Mouse (Mus musculus): ENCODE measurements around the gene Tmem217.
A peak's percentile ranks its signal among the peaks of the same experiment; 100 is the strongest.
"Not testable (repeated sequence)": the region's sequence is repeated elsewhere in the genome, so short reads cannot be mapped to it uniquely, and the experiment has no call there.

Tmem217 gene

GRCm38 (mm10) chr17:29503700-29504099 is 48.5 kb downstream of the Tmem217 start:
- no peak for DNase-seq (ENCODE audit: low read depth, low spot score)

- no peak for DNase-seq (ENCODE audit: low read depth, low spot score)
Measured at GRCm38 (mm10) chr17:29502669-29503665, 49.2 kb downstream of the Tmem217 start.

- DNase-seq (ENCODE audit: low read depth, low spot score): no peak
Measured at GRCm38 (mm10) chr17:29502005-29502668, 50.0 kb downstream of the Tmem217 start.

GRCm38 (mm10) chr17:29500802-29501469 is 51.2 kb downstream of the Tmem217 start:
- no peak for DNase-seq (ENCODE audit: low read depth, low spot score)

GRCm38 (mm10) chr17:29500243-29500740 is 51.9 kb downstream of the Tmem217 start:
- no peak for DNase-seq (ENCODE audit: low read depth, low spot score)

GRCm38 (mm10) chr17:29499511-29499910 is 52.7 kb downstream of the Tmem217 start:
- DNase-seq (ENCODE audit: low read depth, low spot score): no peak

GRCm38 (mm10) chr17:29498952-29499351 is 53.2 kb downstream of the Tmem217 start:
- not testable (repeated sequence) for DNase-seq (ENCODE audit: low read depth, low spot score)

GRCm38 (mm10) chr17:29498028-29498427 is 54.2 kb downstream of the Tmem217 start:
- no peak for DNase-seq (ENCODE audit: low read depth, low spot score)

- not testable (repeated sequence) for DNase-seq (ENCODE audit: low read depth, low spot score)
Measured at GRCm38 (mm10) chr17:29497481-29497880, 54.7 kb downstream of the Tmem217 start.

GRCm38 (mm10) chr17:29497071-29497354 is 55.2 kb downstream of the Tmem217 start:
- no peak for DNase-seq (ENCODE audit: low read depth, low spot score)

GRCm38 (mm10) chr17:29496211-29497070 is 55.7 kb downstream of the Tmem217 start:
- DNase-seq (ENCODE audit: low read depth, low spot score): no peak

- DNase-seq (ENCODE audit: low read depth, low spot score): no peak
Measured at GRCm38 (mm10) chr17:29494732-29495076, 57.5 kb downstream of the Tmem217 start.

- no peak for DNase-seq (ENCODE audit: low read depth, low spot score)
Measured at GRCm38 (mm10) chr17:29494062-29494731, 58.0 kb downstream of the Tmem217 start.

GRCm38 (mm10) chr17:29493461-29493980 is 58.7 kb downstream of the Tmem217 start:
- no peak for DNase-seq (ENCODE audit: low read depth, low spot score)

GRCm38 (mm10) chr17:29492269-29493191 is 59.7 kb downstream of the Tmem217 start:
- DNase-seq (ENCODE audit: low read depth, low spot score): peak; percentile 61

- no peak for DNase-seq (ENCODE audit: low read depth, low spot score)
Measured at GRCm38 (mm10) chr17:29491591-29492268, 60.5 kb downstream of the Tmem217 start.

GRCm38 (mm10) chr17:29490713-29491581 is 61.2 kb downstream of the Tmem217 start, which contains the start of gene Pim1:
Gene Pim1, plus strand, starts transcription at chr17:29490753.
- no peak for DNase-seq (ENCODE audit: low read depth, low spot score)
